Mouse (Mus musculus): ENCODE measurements at regions not wholly inside any gene's neighbourhood (a gene's known extent, or its start where the extent isn't known, plus 50 kb on each side); places are given as distances from the start of the nearest gene placed in this dataset.
A peak's percentile ranks its signal among the peaks of the same experiment; 100 is the strongest.

GRCm38 (mm10) chr9:122437464-122437863 lies 86.1 kb downstream of the Abhd5 start:
- DNase-seq: no peak

DNA sequence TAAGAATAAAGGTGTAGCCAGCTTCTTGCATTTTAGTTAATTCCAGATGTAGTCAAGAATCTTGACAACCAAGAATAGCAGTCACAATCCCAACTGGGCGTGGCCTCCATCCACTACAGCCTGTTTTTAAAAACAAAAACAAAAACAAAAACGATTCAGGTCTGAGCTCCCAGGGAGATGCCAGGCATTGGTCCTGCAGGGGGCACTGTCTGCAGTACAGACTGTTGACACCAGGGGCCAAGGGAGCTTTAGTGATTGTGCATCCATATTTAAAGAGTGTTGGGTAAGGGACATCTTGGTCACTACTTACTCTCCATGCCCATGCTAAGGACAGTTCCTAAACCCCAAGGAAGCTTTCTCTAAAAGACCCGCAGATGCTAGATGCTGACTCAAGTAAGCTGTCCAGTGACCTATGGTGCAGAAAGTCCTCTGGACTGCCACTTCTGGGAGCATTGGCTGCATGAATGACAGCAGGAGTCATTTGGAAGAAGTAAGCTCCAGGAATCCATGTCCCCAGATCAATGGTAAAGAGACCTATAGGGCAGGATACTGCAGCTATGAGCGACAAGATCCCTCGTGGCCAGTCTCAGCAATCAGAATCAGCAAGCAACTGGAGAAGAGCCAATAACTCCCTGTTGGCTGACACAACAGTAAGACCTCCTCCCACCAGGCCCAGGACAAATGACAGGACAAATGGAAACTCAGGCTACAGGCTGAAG lies 95.1 kb downstream of the Abhd5 start:
- DNase-seq: no peak

DNA sequence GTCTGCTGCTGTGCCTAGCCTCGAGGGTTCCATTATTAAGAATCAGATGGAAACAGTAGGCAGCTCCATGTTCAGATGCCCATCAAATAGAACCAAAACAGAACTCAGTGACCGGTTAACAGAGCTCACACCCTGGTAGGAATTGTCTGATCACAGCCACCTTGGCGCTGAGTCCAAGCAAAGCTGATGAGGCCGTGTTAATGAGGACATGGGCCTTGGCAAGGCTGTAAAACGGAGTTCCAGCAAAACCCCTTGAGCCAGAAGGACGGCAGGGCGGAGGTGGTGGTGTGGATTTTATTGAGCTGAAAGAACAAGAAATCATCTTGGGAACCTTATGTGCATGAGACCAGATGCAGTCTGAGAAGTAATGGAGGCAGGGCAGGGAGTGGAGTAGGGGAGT lies 96.2 kb downstream of the Abhd5 start:
- DNase-seq: no peak

DNA sequence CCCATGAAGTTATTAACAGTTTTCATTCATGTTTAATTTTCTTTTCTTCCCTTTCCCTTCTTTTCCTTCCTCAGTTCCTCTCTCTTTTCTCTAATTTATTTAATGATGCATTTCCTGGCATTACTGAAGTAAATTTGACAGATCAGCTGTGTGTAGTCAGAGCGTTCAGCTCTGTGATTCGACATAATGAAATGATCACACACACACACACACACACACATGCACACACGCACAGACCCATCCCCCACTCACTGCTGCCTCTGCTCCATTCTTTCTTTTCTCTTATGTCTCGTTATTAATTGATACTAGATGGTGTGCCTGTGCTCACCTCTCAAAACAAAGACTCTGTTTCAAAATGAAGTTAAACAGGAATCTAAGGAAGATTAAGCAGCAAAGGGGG lies 96.9 kb downstream of the Abhd5 start:
- DNase-seq: no peak

DNA sequence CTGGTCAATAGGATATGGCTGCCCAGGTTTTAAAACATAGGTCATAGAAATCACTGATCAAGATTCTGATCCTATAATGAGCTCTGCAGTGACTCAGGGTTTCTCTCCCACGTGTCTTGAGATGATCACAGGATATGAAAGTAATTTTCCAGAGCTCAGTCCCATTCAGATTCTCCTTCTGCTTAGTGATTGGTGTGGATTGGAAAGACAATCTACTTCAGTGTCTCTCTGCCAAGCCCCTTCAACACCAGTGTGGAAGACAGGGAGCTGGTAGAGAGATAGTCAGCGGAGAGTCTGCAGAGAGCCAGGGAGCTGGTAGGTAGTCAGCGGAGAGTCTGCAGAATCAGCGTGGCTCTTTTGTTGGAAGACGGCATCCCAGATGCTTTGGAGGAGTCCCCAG lies 99.1 kb downstream of the Abhd5 start:
- DNase-seq: no peak

DNA sequence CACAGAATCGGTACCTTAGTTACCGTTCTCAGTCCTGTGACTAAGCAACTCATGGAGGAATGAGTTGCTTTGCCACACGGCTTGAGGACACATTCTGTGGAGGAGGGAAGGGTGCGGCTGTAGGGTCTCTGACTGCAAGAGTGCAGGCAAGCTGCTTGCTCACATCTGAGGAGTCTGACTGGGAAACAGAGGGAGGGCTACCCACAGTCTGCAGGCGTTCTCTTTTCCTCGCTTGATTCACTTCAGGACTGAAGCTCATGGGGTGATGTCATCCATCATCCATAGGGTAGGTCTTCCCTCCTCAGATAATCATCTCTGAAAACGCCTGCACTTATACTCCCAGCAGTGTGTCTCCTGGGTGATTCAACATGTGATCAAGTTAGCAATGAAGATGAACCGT lies 103.9 kb downstream of the Abhd5 start:
- no peak for DNase-seq

- no peak for DNase-seq
These were observed 104.4 kb downstream of the Abhd5 start for GRCm38 (mm10) chr9:122455779-122456178.

GRCm38 (mm10) chr9:122459491-122459890 lies 108.1 kb downstream of the Abhd5 start:
- DNase-seq: no peak

GRCm38 (mm10) chr9:122471539-122471938 lies 120.1 kb downstream of the Abhd5 start:
- DNase-seq: no peak

- DNase-seq: peak; percentile 11 to 19
These were observed 124.9 kb downstream of the Abhd5 start for GRCm38 (mm10) chr9:122476356-122476755.

GRCm38 (mm10) chr9:122487001-122487400 lies 135.6 kb downstream of the Abhd5 start:
- no peak for DNase-seq

DNA sequence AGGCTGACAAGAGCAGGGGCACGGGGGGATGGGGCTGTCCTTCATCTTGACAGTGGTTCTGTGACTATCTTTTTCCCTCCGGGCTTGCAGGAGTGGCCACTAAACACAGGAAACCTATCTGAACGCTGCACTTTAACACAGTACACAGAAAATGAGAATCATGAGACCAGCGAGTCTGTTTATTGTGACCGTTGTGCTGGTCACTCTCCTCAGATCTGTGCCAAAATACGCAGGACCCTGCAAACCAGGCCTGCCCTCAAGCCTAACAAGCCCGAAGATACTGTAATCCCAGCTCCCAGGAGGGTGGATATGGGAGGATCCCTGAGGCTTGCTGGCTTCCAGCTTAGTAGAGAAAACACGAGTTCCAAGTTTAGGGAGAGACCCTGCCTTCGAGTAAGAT lies 143.3 kb downstream of the Abhd5 start:
- no peak for DNase-seq

DNA sequence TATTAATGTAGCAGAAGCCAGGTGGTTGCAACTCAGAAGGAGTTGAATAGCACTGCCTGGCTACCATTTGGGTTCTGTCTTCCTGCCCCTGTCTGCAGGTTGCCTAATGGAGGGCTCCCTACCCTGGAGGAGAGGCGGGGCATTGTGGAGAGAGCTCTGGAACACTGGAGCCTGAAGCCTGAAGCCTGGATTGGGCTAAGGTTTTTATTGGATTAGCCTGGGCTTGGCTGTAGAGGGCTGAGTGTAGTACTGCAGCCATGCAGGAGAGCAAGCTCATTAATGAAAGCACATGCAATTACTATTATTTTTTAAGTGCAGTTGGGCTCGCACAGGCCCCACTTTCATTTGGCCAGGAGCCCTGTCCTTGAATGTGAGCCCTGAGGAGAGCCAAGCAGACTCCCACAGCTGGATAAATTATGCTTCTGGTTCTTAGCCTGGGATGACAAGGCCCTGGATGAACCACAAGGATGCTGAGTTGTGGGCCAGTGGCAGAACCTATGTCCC lies 145.1 kb downstream of the Abhd5 start:
- DNase-seq: no peak

DNA sequence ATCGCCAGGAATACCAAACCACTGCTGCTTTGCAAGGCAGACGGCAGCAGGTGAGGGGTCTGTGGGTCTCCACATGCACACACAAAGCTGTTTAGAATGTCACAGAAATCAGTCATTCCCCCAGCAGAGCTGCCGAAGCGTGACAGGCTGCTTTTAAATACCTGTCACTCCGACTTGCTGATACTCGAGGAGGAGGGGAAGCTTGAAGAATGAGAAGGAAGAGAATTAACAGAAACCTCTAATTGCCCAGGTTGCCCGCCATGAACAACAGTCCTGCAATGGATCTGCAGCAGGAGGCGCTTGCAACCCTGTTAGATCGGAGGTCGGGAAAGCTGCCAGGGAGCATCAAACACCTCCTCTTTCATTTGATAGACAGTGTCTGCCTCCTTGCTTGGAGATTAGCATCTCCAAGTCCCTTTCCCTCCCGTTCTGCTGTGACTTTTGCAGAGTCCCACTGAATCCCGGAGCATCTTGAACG lies 150.5 kb downstream of the Abhd5 start:
- no peak for DNase-seq

- no peak for DNase-seq
These were observed 170.2 kb downstream of the Abhd5 start for GRCm38 (mm10) chr9:122521569-122521968.

- DNase-seq: no peak
These were observed 174.2 kb downstream of the Abhd5 start for GRCm38 (mm10) chr9:122525621-122526055.

GRCm38 (mm10) chr9:122528267-122528666 lies 176.9 kb downstream of the Abhd5 start:
- no peak for DNase-seq

- DNase-seq: no peak
These were observed 178.3 kb downstream of the Abhd5 start for GRCm38 (mm10) chr9:122529721-122530120.

DNA sequence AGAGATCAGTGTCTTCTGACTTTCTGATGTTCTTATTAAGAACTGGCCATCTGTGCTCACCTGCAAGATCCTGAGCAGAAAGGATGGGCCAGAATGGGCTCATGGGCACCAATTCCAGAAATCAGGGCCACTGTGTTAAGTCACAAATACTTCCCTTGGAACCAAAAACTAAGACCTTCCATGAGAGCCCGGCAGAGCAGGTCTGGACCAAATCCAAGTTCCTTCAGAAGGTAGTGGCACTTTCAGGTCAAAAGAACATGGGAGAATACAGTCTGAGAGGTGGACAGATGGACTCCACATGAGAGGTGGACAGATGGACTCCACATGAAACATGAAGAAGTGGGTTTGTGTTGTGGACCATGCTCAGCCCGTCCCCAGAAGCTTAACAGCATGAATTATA lies 180.4 kb downstream of the Abhd5 start:
- DNase-seq: no peak

GRCm38 (mm10) chr9:122534121-122534814 lies 182.9 kb downstream of the Abhd5 start:
- no peak for DNase-seq

DNA sequence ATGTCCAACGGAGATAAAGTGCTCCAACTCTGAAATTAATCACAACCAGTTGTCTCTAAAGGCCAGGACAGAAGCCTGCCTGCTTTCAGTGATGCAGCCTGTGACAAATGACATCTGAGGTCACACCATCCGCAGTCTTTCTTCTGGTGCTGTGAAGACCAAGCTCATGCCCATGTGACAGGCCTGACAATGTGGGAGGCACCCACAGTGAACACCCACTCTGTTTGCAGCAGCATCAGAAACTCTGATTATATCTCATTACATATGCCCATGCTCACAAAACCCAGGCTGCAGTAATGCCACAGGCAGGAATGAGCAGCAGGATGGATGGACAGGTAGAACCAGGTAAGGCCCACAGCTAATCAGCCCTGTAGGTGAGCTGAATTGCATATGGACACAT lies 183.6 kb downstream of the Abhd5 start:
- DNase-seq: no peak

DNA sequence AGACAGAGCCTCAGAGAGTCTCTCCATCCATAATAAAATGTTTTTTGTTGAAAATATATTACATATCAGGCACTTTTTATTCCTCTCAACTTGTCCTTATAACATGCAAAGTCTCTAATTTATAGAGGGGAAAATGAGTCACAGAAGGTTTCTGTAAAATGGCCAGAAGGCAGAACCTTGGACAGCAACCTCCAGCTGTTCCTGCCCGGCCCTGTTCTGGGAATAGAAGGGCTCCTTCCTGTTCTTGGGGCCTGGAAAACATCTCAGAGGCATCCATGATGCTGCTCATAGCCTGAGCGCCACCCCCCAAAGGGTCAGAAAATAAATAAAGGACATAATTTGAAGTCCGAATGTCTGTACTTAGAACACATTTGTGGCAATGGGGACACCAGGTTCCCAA lies 188.7 kb downstream of the Abhd5 start:
- no peak for DNase-seq

DNA sequence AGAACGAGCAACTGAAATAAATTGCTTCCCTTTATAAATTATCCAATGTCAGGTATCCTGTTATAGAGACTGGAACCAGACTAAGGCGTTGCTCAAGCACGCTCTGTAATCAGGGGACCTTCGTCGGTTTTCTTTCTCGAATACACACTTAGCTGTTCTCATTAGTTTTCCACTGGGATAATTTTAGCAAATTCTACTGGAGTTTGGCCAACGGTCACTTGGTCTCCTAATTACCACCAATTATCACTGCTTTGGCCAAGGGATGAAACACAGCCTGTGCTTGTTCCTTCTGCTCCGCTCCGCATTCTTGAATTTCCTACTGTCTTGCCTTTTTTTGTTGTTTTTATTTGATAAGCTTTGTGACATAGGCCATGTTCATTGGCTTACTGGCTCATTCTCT lies 191.1 kb upstream of the Topaz1 start:
- DNase-seq: no peak

DNA sequence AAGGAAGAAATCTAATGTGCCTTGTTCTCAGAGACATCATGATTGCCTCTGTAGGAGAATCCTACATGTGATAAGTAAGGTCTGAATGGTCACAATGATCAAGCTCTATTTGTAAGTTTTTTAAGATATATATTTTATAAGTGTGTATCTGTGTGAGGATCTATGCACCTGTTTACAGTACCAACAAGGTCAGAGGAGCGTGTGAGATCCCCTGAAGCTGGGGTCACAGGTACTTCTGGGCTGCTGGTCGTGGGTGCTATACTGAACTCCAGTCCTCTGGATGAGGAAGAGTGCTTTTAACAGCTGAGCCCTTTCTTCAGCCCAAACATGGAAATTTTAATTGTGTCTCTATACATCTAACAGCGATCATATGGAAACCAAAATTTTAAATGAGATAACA lies 181.1 kb upstream of the Topaz1 start:
- DNase-seq: no peak
